Mouse (Mus musculus) mouse trophoblast stem cell (cell line): Measurements from ENCODE around the gene Rmnd5b.
"Not testable (repeated sequence)": the region's sequence is repeated elsewhere in the genome, so short reads cannot be mapped to it uniquely, and the experiment has no call there.

Experiments
- in situ Hi-C, 2 experiments: fragments of 300-500 bp; cut with MseI, MboI; formaldehyde crosslinking; loops; 2 replicates in 1 of 2; 3 replicates in 1 of 2; pipeline ENCODE4 v1.15.1; 2025

Rmnd5b gene

DNA sequence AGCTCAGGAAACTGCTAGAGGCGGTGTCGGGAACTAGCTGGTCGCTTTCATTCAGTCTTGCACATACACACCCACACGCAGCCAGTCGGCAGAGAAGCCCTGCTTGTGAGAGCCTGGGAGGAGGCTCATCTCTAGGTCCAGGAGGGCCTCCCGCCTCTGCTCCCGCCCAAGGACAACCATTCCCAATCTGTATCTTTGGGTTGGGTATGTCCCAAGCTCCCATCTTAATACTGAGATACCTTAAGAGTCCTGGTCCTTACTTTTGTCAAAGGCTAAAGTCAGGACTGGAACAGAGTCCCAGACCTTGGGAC, 14.1 kb upstream of the Rmnd5b start:
- in situ Hi-C loops: no loop called here

DNA sequence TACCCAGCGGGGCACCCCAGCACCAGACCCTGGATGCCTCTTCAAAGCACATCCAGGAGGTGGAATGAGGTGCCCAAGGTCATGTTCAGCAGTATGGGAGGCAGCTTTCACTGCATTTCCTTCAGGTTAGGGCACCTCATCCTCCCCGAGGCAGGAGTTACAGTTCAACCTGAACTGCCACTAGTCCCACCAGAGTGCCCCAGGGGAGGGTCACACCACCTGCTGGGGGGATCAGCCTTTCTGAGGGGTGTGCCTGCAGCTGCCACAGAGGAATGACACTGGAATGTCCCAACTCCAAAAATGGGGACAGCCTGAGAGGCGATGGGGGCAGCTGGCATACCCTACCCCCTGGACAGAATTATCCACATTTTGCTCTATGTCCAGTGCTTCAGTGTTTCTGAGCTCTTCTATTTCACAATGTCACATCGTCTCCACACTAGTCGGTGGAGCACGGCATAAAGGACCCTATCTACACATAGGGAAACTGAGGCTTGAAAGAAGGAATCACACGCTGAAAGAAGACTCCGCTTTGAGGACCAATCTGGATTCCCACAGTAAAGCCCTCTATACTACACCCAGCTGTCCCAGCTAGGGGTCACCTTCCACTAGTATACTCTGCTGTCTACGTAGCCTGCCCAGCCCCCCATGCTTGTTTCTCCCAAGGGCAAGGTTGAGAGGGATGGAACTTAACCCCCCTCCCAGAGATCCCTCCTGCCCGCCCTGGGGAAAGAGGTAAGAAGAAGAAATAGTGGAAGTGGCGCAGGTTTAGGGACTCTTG, 13.6 kb upstream of the Rmnd5b start:
- in situ Hi-C loops: no loop called here

DNA sequence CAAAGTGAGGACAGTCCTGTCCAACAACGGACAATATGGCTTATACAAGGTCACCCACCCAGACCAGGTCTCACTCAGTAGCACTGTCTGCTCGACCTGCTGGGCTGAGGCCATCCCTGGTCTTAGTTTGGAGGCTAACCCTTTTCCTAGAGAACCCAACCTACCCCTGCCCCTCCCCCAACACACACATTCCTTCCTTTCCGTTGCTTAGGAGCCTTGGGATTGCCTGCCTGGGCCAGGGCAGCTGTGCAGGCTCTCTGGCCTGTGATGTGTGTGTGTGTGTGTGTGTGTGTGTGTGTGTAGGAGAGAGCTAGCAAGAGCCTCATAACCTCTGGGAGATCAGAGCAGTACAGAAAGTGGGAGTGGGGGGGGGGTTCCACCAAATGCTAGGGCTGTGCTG, 12.9 kb upstream of the Rmnd5b start:
- in situ Hi-C loops: no loop called here

DNA sequence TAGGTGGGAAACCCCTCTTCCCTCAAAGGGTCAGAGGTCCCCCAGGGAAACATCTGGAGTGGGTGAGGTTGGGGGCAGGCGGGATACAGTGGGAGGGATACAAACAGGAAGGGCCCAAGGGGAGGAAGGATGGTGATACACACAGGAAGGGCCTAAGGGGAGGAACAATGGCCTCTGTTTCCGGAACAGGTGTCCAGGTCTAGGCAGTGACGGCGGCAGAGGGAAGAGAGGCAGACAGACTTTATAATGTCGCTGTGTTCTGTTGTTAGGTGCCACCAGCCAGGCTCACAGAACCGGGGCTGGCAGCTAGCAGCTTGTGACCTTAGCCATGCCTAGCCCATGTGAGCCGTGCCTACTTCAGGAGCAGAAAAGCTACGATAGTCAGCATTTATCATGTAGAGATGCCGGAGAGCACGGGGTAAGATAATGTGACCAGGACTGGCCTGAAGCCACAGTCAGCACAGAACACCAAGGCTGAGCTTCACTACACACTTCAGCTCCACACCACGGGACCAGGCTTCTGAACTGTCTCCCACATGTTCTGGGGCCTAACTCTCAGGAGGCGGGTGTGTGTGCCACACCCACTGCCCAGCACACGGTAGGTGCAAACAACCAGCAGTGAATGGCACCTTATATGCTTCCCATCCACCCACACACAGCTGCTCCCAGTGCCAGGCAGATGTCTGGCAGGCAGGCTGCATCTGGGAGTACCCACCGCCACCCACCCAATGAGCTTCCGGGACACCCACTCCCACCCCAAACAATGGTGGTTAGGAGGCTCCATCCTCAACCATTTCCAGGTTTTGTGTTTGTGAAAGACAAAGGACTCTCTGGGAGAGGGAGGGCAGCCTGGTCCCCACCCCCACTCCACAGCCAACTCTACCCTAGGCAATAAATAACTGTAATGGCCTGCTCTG, 11.3 kb upstream of the Rmnd5b start:
- in situ Hi-C loops: no loop called here

DNA sequence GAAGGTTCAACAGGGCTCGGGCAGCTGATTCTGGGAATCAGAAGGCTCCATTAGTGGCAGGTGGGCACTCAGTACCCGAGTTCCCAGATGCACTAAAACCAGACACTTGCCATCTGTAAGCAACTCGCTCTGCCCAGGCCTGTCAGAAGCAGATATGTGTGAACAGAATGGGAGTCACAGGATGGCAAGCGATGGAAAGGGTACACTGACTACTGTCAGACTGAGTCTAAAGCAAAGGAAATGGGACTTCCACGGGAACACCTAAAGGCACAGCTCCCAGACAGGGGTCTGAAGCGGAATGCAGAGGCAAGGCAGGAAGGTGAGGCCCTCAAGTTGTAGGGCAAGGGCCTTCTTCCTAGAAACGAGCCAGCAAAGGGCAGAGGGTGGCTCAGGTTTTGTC, 10.5 kb upstream of the Rmnd5b start:
- in situ Hi-C loops: no loop called here

DNA sequence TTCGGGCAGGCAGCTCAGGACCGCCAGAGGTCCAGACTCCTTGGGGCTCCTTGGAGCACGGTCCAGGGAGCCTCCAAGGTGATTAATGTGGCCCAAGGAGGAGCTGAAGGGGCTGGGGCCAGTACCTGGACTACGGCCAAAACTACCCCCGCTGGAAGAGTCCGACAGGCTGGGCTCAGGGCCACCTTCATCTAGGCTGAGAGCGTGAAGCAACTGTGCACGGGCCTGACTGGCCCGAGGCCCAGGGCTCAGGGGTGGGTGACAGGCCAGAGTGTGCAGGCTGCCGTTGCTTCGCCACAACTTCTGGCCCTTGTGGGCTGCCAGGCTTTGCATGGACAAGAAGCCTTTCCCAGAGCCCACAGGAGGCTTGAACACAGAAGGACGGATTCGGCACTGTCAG, 9.6 kb upstream of the Rmnd5b start:
- in situ Hi-C loops: no loop called here

DNA sequence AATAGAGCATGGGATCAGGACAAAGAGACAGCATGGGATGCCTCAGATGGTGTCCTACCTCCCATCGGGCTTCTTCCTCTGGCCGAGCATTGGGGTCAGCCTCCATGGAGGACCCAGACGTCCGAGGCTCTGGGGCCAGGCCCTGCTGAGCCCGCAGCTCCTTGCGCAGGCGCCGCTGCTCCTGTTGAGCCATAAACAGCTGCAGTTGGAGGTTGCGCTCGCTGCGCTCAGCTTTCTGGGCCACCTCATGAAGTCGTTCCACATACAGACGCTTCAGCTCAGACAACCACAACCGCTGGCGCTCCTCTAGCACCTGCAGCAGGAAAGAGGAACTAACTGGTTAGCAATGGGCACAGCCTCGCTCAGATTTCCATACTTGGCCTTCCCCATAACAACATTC, 8.5 kb upstream of the Rmnd5b start:
- in situ Hi-C loops: no loop called here

DNA sequence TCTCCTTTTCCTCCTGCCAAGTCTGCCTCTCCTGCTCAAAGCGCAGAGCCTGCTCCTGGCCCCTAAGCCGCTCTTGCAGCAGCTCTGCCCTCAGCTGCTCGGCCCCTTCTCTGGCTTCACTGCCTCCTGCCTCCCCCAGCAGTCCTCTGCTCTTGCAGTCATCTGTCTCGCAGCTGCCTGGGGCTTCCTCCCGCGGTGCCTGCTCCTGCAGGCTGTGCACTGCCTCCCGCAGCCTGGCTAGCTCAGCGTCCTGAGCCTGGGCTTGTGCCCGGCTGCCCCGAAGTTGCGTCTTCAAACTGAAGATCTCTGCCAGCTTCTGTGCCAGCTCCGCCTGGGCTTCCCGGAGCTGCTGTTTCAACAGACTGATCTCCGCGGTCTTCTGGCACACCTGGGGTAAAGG, 8.1 kb upstream of the Rmnd5b start:
- in situ Hi-C loops: no loop called here

DNA sequence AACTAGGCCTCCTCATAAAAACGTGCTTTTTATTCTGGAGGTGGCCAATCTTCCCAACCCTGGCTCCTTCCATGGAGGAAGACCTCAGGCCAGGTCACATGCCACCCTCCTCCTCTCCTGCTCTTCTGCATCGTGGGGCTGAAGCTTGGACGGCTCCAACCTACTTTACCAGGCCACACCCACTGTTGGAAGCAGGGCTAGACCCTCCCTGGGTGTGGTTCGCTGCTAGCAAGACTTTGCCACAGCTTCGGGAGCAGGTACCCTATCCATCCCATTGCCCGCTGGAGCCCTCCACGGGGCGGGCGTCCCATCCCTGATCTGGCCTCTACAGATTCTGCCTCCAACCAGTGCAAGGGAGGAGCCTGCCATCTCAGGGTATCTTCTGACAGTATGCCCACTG, 7.5 kb upstream of the Rmnd5b start:
- in situ Hi-C loops: no loop called here

DNA sequence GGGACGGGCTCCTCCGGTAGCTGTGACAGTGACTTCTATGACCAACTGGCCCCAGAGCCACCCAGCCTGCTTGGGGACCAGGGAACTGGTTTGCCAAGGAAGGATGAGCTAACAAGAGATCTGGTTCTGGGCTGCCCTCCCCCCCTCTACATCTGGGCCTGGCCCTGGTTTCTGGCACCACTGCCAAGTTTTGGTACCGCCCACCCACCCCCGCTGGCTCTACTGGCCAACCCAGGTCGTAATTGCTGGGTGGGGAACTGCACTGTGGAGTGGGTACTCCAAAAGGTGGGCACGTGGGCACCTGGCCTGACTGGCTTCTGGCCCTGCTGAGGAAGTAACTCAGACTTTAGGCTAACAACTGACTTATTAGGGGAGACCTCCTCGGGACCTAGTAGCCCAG, 5.1 kb upstream of the Rmnd5b start:
- in situ Hi-C loops: no loop called here

DNA sequence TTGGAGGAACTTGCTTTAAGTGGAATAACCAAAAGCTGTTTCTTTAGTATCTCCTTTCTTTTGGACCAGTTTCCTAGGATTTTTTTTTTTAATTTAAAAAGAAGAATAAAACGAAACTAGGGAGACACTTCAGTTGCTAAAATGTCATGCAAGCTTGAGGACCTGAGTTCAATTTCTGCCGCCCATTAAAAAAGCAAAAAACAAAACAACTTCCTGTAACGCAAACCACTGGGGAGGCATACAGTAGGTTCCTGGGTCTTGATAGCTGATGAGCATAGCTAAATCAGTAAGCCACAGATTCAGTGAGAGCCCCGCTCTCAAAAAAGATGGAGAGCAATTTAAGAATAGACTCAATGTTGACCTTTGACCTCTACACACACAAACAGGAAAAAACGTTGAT, 2.8 kb upstream of the Rmnd5b start:
- in situ Hi-C loops: no loop called here

DNA sequence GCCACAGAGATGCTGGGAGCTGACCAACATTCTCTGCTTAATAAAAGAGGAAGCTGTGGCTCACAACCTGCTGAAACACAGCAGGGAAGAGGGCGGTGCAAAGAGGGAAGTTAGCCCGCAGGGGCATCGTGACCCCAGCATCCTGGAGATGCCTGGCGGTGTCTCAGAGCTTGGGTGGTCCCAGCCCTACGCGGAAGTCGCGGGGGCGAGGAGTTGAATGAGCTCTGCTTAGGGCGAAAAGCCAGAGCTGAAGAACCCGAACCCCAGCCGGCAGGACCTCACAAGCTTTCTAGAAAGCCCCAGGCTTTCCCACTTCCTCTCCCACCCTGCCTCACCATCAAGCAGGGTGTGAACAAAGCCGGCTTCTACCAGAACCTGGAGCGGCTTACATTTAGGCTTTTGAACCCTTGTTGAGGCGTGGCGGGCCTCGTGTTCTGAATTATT, 2.3 kb upstream of the Rmnd5b start:
- in situ Hi-C loops: no loop called here

DNA sequence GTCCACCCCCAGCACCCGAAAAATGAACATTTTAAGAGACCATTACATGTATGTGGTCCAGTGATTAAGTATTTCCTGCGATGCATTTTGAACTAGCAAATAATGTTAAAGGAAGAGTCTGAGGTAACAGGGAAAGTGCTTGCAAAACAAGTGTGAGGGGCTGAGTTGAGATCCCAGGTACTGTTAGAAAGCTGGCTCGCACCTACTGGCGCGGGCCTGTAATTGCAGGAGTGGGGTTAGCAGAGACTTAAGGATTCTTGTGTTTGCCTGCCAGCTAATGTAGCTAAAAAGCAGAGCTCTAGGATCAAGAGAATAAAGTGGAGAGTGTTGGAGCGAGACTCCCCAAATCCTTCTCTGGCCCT, 608 bp upstream of the Rmnd5b start:
- in situ Hi-C loops: no loop called here

DNA sequence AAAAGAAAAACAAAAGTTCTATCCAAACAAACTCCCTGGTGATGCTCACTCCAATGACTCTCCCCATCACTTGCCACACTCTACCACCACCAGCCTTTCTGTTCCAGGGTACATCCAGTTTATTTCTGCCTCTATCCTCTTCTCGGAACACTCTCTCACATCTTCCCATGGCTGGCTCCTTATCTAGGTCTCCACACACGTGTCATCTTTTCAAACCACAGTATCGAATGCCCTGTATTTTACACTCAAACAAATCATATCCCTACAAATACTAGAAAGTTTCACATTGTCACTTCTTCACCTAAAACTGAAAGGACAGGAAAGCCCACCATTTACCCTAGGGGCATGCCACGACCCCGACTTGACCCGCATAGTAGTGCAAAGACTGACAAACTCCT, 570 bp downstream of the Rmnd5b start:
- in situ Hi-C loops: no loop called here

DNA sequence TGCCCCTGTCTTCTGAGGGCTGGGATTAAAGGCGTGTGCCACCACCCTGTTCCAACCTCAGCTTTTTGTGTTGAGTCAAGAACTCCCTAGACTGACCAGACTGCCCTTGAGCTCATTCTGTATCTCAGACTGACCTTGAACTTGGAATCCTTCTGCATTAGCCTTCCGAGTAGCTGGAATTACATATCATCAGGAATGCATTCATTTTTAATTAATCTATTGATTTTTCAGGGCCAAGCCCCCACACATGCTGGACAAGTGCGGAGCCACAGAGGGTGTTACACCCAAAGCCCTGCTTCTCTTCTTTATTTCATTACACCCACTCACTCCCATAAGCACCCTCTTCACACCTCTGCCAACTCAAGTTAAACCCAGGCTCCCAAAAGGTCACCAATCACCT, 2.0 kb downstream of the Rmnd5b start:
- in situ Hi-C loops: no loop called here

DNA sequence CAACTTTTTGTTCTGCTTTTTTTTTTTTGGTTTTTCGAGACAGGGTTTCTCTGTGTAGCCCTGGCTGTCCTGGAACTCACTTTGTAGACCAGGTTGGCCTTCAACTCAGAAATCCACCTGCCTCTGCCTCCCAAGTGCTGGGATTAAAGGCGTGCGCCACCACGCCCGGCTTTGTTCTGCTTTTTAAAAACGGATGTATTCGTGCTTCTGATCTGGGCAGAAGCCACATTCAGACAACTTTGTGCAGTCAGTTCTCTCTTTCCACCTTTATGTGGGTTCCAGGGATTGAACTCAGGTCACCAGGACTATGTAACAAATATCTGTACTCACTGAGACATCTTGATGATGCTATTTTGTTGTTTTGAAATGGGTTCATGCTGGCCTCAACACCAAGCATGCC, 2.5 kb downstream of the Rmnd5b start:
- in situ Hi-C loops: not testable (repeated sequence)

DNA sequence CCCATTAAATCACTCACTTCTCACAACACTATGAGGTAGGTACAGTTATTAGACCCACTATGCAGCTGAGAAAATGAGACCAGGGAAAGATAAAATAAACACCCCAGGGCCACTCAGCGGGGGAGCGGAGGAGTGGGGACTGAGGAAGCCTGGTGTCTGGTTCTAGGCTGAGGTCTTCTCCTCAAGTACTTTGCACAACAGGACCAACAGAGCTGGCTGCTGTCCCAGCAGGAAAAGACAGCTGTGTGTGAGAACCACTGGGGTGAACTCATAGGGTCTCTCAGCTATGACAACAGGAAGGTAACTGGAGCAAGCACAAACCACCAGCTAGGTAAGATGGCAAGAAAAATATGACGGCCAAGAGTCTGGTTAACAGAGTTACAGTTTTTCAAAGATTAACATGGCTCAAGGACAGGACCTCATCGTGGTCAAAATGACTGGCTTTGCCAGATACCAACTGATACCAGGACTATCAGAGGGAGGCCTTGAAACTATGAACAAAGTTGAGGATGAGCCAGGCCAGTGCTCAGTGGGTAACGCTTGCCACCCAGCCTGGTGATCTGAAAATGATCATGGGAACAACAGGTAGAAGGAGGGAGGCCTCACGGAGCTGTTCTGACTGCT, 3.5 kb downstream of the Rmnd5b start:
- in situ Hi-C loops: no loop called here

DNA sequence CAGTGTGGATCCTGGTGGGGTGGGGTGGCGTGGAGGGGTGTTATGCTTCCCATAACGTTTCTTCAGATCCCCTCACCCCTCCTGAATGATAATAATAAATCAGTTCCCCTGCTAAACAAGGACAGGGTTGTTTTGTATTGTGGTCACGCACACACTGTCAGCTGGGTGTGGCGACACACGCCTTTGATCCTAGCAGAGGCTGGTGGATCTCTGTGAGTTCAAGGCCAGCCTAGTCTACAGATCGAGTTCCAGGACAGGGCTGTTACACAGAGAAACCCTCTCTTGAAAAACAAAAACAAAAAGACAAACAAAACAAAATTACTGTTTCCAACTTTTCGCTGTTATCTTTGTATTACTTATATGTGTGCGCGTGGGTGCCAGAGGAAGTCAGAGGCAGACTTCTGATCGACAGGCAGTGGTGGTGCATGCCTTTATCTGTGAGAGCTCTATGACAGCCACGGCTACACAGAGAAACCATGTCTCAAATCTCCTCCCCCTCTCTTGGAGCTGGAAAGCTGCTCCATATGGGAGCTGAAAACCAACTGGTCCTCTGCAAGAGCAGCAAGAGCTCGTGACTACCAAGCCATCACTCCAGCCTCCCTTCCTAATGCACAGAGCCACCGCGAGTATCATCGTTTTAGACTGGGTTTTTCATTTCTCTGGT, 5.9 kb downstream of the Rmnd5b start:
- in situ Hi-C loops: no loop called here

DNA sequence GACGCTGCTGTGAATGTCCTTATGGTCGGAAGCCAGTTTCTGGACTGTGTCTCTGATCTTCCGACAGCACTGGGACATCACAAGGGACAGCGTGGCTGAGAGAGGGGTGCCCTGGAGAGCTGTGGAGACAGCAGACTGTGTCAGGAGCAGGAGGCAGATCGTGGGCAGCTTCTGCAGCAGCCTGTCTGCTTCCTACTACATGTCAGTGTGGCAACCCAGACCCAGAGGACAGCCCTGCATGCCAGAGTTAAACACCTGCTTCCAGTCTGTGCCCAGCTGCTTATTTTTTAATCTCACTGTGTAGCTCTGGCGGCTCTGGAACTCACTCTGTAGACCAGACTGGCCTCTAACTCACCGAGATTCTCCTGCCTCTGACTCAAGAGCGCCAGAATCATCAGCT, 7.8 kb downstream of the Rmnd5b start:
- in situ Hi-C loops: no loop called here

DNA sequence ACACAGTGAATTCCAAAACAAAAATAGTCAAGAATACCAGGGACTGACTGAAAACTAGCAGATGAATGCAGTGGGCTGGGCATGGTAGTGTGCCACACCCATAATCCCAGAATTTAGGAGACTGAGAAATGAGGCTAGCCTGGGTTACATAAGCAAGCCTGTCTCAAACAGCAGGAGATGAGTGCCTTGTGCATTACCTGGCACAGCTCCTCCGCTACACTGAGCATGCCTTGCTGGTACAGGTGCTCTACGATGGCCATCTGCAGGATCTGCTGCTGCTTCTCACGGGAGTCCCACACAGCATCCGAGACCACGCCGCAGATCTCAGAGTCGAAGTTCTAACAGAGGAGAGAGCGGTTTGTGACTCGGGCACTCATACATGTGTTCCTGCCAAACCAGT, 8.3 kb downstream of the Rmnd5b start:
- in situ Hi-C loops: no loop called here

DNA sequence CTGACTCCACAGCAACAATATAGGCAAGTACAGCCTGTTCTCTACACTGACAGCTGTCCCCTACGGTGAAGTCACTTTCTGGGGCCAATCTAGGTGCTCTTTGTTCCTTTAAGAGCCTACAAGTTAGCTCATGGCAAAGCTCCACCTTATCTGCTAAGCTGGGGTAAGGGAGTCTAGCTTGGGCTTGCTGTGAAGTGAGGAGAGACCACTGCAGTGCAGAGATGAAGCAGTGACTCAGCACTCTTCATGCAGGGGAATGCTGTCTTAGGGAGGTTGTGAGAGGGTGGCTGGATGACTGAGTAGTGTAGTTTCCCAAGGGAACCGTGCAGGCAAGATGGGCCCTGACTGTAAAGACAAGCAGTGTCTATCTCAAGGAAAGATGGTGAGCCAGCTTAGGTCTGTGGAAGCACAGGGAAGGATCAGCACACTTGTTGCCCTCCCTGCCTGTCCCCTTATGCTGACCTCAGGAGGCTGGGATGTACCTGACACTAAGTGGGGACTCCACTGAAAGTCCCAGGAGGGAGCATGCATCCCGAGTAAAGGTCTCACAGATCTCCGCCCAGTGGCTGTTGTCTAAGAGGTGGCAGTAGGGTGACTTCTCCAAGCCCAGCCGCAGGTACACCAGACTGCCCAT, 10.4 kb downstream of the Rmnd5b start:
- in situ Hi-C loops: no loop called here

DNA sequence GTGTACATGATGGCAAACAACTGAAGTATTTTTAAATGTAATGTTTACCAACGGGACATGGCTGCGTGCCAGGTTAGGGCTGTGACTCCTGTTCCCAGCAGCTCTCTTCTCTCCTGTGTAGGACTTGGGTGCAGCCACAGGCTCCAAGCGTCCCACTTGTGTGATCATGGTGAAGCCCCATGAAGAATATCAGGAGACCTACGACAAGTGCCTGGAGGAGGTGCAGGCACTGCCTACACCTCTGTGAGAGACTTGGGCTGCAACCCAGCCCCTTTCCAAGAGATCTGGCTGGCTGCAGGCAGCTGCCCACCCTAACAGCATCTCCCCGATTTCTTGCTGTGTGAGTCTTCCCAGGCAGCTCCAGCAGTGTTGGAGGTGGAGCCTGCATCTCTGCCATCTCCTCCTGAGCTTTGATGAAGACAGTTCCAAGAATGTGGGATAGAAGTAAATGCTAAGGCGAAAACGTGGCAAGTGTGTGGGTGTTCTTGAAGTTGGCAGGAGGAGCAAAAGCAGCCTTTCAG, 12.7 kb downstream of the Rmnd5b start:
- in situ Hi-C loops: no loop called here
